Mouse (Mus musculus): ENCODE results near the gene Ripply3.

DNA sequence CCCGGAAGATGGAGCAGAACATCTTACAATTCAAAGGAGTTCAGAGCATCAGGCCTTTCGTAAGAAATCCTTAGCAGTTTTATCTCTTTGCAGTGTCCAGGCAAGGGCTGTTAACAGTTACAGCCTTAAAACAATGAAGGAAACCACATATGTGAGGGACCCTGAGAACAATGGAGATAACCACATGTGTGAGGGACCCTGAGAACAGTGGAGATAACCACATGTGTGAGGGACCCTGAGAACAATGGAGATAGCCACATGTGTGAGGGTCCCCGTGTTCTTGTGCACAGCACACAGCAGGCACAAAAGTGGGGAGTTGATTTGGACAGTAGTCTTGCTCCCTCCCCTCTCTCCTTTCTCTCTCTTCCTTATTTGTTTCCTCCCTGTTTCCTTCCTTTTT is 29.9 kb downstream of the Ripply3 start:
- TF ChIP-seq CTCF (IDR thresholded peaks at IDR 0.05): no peak
- TF ChIP-seq EP300 (IDR thresholded peaks at IDR 0.05): no peak

Data from lung, postnatal 0 days (tissue).